Mouse (Mus musculus): ENCODE measurements at regions not wholly inside any gene's neighbourhood (a gene's known extent, or its start where the extent isn't known, plus 50 kb on each side); places are given as distances from the start of the nearest gene placed in this dataset.

DNA sequence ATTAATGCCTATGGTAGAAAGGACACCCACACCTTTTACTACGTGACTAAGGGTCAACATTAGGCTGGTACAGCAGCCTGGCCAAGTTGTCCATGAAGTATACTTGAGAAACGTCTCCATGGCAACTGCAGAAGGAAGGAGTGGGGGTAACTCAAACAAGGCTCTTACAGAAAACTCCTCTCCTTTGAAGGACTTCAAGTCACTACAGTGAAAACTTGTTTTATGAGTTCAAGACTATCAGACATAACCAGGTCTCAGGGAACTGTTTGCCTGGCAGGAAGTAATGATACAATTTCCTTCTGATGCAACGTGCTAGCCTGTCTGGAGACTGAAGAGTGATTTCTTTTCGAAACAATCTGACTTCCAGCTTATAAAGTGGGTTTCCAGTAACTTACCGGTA is 71.5 kb upstream of the Serpine2 start:
- no peak for TF ChIP-seq CTCF (IDR thresholded peaks at IDR 0.05; ENCODE audit: extremely low read depth, insufficient read length, insufficient replicate concordance, low read depth, low read length)
- no peak for TF ChIP-seq POLR2A (IDR thresholded peaks at IDR 0.05; ENCODE audit: low read depth, low read length)

Measured in small intestine, adult 2 months (tissue).